Mouse (Mus musculus) megakaryocyte-erythroid progenitor cell, adult 5-6 weeks (primary cell): ENCODE measurements around the gene Samd7. TPM values are rescaled to one million over a fixed set of nuclear protein-coding genes. Genes with fewer than 3 reads are reported as not detected.

Source experiments
- ATAC-seq: replicated peaks from 2 replicates; pipeline ENCODE4 v1.8.0; 2016; ENCODE audit warnings: mild to moderate bottlenecking, inconsistent platforms; ENCODE audit not compliant: severe bottlenecking, poor library complexity, low FRiP score, low TSS enrichment
- total RNA-seq, 2 experiments: library from RNA; stranded (forward) in 1 of 2; stranded (reverse) in 1 of 2; fragments of 200-1000, 215-1000 nt in 1 of 2; fragments of >200 nt in 1 of 2; fragmentation: Nextera tagmentation in 1 of 2; gene quantifications; 2 replicates each; pipeline ENCODE4 v1.2.3; 2014 to 2017

Gene Samd7
- total RNA-seq, 2 experiments from 2014 or later: not detected

GRCm38 (mm10) chr3:30748316-30748715 is 2.2 kb downstream of the Samd7 start:
- no peak for ATAC-seq

DNA sequence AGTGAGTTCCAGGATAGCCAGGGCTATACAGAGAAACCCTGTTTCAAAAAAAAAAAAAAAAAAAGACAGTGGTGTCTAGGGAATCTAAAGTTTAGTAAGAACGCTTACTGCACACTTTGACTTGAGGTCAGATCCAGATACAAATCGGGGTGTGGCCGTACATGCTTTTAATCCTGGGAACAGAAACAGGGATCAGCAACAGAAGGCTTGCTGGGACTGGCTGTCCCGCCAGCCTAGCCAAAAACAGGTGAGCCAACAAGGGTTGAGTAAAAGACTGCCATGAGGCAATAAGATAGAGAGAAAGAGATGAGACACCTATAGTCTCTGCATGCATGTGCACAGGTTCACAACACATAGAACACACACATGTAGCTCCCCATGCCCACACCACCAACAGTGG is 8.6 kb downstream of the Samd7 start:
- ATAC-seq: no peak

DNA sequence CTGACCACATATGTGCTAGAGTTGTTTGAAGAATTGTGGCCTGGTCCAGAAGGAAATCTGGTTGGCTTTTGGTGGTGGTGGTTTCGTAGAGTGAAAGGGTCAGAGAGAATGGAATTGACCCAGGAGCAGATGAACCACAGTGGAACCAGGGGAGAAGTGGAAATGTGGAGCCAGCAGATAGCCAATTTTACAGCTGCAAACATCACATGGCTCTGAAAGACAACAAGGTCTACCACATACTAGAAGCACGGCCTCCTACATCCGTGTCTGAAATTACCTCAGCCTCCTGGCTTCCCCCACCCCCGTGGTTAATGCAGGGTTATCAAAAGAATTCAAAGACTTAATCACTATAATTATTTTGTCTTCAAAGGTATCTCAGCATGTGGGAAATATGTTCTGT is 18.8 kb downstream of the Samd7 start:
- no peak for ATAC-seq

- peak; percentile 98 for ATAC-seq
These were observed 19.4 kb downstream of the Samd7 start for GRCm38 (mm10) chr3:30765311-30766027.

DNA sequence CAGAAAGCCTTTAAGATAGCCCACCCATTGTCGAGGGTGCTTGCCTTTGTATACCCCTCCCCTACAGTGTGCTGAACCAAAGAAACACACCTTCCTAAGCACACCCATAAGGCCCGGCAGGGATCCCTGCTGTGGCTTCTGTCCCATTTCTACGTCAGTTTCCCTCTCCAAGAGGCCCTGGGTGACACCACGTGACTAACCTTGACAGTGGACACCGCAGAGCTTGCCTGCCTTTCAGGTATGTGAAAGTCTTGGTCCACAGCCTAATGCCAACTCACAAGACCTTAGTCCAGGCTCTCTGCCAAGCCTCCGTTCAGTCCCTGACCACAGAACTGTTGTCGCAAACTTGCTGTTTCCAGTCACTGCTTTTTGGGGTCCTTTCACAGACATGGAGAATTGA is 20.1 kb downstream of the Samd7 start:
- ATAC-seq: peak; percentile 50

GRCm38 (mm10) chr3:30767271-30767670 is 21.2 kb downstream of the Samd7 start:
- no peak for ATAC-seq

DNA sequence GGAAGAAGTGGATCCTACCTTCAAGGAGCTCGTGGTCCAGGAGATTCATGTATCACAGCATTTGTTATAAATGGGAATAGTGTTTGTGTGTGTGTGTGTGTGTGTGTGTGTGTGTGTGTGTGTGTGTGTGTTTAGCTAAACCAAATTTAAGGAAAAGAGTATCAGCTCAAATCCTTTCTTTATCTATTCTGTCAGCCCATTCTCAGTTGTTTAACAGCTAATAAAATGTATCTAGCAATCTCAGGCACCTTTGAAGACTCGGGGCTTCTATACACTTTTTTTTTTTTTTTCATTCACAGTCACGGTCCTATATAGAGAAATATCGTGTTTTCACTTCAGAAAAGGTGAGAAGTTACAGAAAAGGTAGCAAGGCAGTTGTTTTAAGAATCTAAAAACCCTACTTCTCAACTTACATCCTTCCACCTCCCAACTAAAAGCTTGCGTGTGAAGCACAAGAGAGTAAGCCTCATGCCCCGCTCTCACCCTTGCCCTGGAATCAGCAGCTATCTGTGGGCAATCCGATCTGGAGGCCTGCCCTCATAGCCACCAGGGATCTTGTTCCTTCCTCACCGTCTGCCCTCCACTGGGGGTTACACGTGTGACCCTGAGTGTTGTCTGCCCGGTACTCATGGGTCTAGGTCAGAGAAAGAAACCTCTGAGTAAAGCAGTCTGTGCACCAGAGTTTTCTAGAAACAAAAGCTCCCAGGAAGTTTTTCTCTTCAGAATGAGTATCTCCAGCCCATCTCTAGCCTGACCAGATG is 23.8 kb downstream of the Samd7 start:
- ATAC-seq: no peak

- ATAC-seq: no peak
These were observed 25.5 kb downstream of the Samd7 start for GRCm38 (mm10) chr3:30771560-30771959.

GRCm38 (mm10) chr3:30772631-30773030 is 26.5 kb downstream of the Samd7 start:
- no peak for ATAC-seq

- no peak for ATAC-seq
These were observed 28.6 kb downstream of the Samd7 start for GRCm38 (mm10) chr3:30774677-30775076.

- ATAC-seq: no peak
These were observed 31.9 kb downstream of the Samd7 start for GRCm38 (mm10) chr3:30777984-30778383.

DNA sequence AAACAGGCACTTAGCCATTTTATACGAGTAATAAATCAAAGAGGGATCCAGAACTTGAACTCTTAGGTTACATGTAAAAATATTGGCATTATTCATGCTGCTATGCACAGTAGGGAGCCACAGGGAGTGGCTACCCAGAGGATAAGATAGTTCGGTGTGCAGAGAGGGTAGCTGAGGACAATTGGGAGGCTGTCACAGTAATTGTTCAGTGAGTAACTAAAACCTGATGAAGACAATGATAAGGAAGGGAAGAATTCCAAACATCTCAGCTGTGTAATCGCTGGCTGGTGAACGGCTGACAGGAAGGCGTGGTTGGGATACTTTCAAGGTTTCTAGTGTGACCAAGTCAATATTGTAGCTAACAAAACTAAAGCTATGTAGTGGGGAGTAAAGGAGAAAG is 42.4 kb downstream of the Samd7 start:
- ATAC-seq: 0 out of 2 replicates have a peak, but pooled peaks have one; percentile 26

DNA sequence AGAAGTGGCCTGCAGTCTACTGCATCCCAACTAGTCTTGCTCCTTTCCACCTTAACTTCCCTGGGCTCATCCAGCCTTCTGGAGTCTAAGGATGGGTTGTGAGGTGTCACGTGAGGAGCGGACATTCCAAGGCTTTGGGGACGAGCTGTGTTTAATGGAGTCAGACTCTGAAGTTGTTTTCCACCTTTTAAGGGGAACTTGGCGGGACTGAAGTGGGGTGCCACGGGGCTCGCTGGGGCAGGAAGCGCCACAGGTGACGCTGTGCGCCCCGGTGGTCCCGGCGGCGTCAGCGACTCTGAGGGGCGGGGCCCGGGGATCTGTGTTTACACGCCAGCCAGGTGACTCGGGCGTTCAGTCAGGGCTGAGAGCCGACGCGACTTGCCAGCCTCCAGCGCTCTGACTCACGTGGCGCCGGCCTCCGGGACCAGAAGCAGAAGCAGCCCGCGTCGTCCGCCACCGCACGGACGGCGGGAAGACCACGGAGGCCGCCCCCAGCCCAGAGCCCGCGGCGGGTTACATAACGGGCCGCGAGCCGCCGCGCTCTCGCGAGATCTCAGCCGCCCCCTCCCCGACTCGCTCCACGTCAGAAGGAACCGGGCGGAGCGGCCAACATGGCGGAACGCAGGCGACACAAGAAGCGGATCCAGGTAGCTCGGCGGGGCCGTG is 46.8 kb downstream of the Samd7 start, which contains the start of gene Sec62:
Gene Sec62, plus strand, starts transcription at position 139 of the 666 bp plus-strand sequence.
- peak; percentile 85 for ATAC-seq

DNA sequence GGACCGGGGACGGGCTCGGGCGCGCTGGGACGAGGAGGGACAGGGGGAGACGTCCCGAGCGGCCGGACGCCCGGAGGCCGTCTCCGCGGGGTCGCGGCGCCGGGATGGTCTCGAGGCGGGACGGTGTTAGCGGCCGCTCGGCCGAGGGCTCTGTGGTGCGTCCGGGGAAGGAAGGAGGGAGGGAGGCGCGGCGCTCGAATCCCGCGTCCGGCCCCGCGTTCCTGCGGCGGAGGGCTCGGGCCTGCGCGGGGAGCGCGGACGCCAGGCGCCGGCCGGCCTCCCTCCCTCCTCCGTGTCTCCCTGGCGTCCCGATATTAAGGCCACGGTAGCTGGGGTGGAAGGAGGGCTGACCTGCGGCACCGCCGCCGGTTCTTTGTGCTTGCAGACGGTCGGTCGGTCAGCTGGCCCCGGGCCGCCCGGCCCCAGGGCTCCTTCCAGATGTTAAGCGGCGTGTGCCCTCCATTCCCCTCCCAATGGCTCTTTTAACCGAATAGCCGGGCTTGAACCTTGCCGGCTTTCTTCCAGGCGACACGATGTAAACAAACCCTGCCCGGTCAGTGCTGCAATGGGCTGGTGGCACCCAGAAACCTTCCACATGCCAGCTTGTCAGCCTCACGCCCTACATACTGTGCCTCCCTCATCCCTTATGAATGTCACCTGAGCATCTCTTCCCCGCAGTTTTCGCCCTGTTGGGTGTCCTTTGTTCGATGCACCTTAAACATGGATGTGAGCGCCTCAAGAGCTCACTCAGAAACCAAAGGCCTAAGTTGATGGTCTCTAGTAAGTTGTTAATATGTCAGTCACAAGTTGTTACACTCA is 47.5 kb downstream of the Samd7 start:
- peak; percentile 34 for ATAC-seq

- no peak for ATAC-seq
These were observed 56.1 kb downstream of the Samd7 start for GRCm38 (mm10) chr3:30802171-30802570.

DNA sequence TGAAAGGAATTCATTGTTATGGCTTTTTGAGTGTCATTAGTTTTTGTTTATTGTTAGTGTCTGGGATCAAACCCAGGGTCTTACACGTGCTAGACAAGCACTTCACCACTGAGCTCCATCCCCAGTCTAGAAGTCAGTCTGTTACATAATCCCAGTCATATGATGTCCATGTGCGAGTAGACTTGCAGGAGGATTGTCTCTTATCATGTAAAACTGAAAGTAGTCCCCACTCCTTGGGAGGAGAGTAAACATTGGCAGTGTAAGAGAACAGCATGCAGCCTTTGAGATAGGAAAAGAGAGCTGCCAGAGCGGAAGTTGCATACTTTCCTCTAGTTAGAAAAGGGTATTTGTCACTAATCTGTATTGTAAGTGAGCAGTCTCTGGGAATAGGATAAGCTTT is 66.8 kb downstream of the Samd7 start:
- ATAC-seq: 0 out of 2 replicates have a peak, but pooled peaks have one; percentile 44
